Mouse (Mus musculus) thymus, adult 2 months (tissue): ENCODE data around the gene Cd83.

ENCODE experiments used
- CTCF ChIP-seq: fragments of 200-500 bp; IDR thresholded peaks from 2 replicates; pipeline ENCODE4 v1.5.1; 2012; ENCODE audit warnings: mild to moderate bottlenecking, control low read depth, low read length, moderate library complexity, borderline replicate concordance; ENCODE audit not compliant: control insufficient read depth, poor library complexity, insufficient read depth; ENCODE audit errors: extremely low read depth
- POLR2A ChIP-seq: fragments of 200-500 bp; IDR thresholded peaks from 2 replicates; pipeline ENCODE4 v1.6.1; 2012; ENCODE audit warnings: mild to moderate bottlenecking, low read length, control low read depth, moderate library complexity; ENCODE audit not compliant: control insufficient read depth, poor library complexity, insufficient read depth; ENCODE audit errors: extremely low read depth

DNA sequence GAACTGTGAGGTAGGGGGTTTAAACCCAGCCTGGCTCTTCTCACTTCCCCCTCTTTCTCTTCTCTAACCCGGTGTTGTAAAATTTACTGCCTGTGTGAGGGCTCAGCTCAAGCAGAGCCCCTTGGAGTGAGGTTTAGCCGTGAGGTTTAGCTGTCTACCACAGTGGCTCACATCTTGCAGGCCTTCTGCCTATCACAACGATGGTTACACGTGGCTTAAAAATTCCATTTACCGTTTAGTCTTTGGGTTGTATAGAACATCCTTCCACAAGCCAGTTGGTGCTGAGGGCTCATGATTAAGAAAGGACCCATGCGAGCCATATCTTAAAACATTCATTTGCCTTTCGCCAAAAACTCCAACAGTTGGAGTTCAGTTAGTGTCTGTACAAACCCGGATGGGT, 3.5 kb downstream of the Cd83 start:
- TF ChIP-seq CTCF (no peak), POLR2A (no peak)
